Mouse (Mus musculus) gastrocnemius, adult 2 months (tissue): ENCODE measurements around the gene Tbc1d4. TPM values are rescaled to one million over a fixed set of nuclear protein-coding genes. Genes with fewer than 3 reads are reported as not detected.
A peak's percentile ranks its signal among the peaks of the same experiment; 100 is the strongest.

Experiments used
- DNase-seq: peaks from one replicate; pipeline ENCODE4 v3.0.0; 2022
- H3K27ac ChIP-seq: fragments of 200-600 bp; 2 replicates; pipeline ENCODE4 v1.8.1; 2022; ENCODE audit warnings: mild to moderate bottlenecking
- H3K4me3 ChIP-seq: fragments of 200-600 bp; 2 replicates; pipeline ENCODE4 v1.8.1; 2022; ENCODE audit warnings: mild to moderate bottlenecking, moderate library complexity
- CTCF ChIP-seq: fragments of 200-600 bp; IDR thresholded peaks from 2 replicates; pipeline ENCODE4 v1.8.1; 2022; ENCODE audit warnings: antibody characterized with exemption, mild to moderate bottlenecking, moderate library complexity
- intact Hi-C: fragments of 180-260 bp; cut with DNase I; formaldehyde crosslinking; loops from one replicate; pipeline ENCODE4 v1.15.1; 2025
- total RNA-seq, 2 experiments: library from RNA; stranded (reverse); gene quantifications; 2 replicates each; pipeline ENCODE4 v1.2.3; 2021

Gene Tbc1d4
- total RNA-seq, 2 experiments from 2014 or later = 28.8 to 62.9 TPM

- no peak overlapping the region for H3K4me3 ChIP-seq
- no peak for TF ChIP-seq CTCF
- no peak for DNase-seq
- intact Hi-C loops = no loop called here
- H3K27ac ChIP-seq = no peak overlapping the region
Measured at GRCm38 (mm10) chr14:101514557-101514971, 94.4 kb downstream of the Tbc1d4 start.

DNA sequence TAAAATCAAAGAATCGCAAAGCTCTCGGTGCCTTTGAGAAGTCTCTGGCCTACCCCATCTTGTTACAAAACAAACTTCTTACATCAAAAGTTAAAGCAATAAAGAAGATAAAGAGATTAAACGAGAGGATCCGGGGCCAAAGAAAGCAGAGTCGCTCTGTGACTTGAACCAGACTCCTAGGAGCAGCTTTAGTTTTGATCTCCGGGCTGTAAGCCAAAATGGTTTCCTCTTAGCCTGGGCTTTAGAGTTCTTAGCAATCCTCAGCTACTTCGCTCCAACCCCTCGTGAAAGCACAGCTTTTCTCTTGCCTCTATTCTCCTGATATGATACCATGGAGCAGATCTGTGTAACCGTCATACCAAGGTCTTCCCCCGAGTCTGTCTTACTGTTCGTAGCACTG is 95.8 kb downstream of the Tbc1d4 start:
- Histone ChIP-seq H3K27ac (no peak overlapping the region), H3K4me3 (no peak overlapping the region)
- intact Hi-C loops = no loop called here
- no peak for TF ChIP-seq CTCF
- DNase-seq = no peak

DNA sequence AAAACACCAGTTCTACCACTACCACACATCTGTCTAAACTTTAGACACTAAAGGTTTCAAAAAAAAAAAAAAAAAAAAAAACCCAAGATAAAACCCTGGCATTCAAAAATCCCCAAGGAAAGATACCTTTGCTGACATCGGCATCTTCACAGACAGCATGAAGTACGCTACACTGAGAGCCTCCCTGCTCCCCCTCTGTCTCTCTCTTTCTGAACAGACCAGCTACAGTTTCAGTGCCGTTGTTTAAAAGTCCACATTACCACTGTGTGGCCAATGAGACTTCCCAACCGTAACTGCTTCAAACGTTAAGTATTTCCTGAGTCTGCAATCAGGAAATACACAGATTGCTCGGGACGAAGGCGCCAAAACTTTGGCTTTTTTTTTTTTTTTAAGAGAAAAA is 97.6 kb downstream of the Tbc1d4 start:
- Histone ChIP-seq H3K27ac (no peak overlapping the region), H3K4me3 (no peak overlapping the region)
- DNase-seq = no peak
- no peak for TF ChIP-seq CTCF
- intact Hi-C loops = no loop called here

DNA sequence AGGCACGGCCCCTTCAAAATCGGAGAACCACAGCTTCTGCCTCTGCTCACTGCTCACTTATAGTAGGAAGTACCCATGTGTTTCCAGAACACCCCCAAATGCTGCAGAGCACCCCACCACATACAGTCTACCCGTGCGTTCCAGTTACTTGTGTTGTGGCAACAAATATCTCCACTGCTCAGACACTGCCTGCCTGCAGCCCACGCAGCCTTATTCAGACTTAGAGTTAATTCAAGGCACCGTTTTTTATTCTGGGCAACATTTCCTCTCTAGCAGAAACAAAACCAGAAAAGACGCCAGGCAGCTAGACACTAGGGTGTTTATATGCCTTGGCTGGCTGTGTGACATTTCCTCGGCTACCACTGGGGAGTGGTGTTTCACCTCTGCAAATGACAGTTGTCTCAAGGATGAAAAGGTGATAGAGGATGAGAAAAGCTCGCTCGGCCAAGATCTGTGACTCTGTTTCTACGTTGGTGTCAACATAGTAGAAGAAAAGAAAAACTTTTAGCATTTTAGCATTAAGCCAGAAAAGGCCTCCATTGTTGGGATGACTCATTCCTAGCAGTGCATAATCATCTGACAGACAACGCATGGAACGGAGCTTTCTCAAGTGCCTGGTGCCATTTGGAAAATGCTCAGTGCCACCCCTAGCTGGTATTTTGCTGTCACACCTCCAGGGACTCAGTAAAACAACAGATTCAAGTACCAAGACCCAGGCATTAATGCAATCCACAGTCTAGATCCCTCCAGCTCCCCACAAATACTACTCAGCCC is 98.3 kb downstream of the Tbc1d4 start:
- intact Hi-C loops = no loop called here
- no peak for DNase-seq
- no peak overlapping the region for H3K4me3 ChIP-seq
- peak; percentile 27 for TF ChIP-seq CTCF
- no peak overlapping the region for H3K27ac ChIP-seq

DNA sequence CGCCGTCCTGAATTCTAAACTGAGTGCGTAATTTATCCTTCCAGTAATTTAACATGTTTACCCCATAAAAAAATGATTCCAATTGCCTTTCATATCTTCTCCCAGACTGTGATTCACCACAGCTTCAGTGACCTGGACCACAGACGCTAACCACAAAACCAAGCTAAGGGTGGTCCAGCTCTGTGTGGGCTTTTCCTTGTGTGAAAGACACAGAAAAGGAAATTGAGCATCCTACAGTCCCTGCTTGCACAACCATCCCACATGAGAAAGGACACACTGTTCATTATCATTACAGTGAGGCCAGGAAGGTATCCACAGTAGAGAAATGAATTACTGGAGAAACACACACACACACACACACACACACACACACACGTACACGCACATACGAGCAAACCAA is 99.2 kb downstream of the Tbc1d4 start:
- no peak for DNase-seq
- intact Hi-C loops = no loop called here
- Histone ChIP-seq H3K4me3 (no peak overlapping the region), H3K27ac (no peak overlapping the region)
- no peak for TF ChIP-seq CTCF

DNA sequence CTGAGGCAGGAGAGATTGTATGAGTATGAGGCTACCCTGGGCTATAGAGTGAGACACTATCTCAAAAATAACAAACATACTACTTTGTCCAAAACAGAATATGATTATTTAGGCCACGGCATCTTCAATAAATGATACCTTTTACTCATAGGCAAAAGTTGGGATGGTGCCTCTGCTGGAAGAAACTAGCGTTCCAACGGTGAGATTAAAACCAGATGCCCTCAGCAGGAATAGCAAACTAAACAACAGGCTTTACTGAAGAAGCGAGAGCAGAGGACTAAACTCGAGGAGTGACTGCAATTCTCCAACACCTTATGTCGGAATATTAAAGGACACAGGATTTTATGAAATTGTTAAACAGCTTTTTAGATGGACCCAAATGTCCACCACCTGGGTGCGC is 101.0 kb downstream of the Tbc1d4 start:
- intact Hi-C loops = no loop called here
- no peak for TF ChIP-seq CTCF
- H3K4me3 ChIP-seq = no peak overlapping the region
- DNase-seq = no peak
- H3K27ac ChIP-seq = no peak overlapping the region

DNA sequence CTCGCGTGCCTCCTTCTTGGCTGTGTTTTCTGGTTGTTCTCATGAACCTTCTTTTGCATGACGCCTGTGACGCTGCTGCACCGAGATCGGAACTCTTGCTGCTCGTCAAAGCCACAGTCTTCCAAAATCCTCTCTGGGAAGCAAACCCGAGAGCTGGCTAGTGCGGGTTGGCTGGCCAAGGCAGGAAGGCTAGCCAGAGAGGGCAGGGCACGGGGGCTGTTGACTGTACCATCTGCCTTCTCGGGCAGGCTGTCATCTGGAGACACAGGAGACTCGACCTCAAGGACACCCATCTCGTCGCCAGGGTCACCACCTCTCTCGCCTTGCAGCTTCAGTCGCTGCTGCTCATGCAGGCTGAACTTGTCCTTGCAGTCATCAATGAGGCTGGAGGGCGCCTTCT is 101.8 kb downstream of the Tbc1d4 start:
- DNase-seq = peak; percentile 32

GRCm38 (mm10) chr14:101505805-101506204 is 103.2 kb downstream of the Tbc1d4 start:
- TF ChIP-seq CTCF = no peak
- DNase-seq = no peak
- no peak overlapping the region for H3K27ac ChIP-seq
- no peak overlapping the region for H3K4me3 ChIP-seq
- intact Hi-C loops = no loop called here

More for the DNA sequence above, 101.8 kb downstream of the Tbc1d4 start:
- H3K27ac ChIP-seq = no peak overlapping the region
- no peak overlapping the region for H3K4me3 ChIP-seq
- no peak for TF ChIP-seq CTCF
- intact Hi-C loops = no loop called here

DNA sequence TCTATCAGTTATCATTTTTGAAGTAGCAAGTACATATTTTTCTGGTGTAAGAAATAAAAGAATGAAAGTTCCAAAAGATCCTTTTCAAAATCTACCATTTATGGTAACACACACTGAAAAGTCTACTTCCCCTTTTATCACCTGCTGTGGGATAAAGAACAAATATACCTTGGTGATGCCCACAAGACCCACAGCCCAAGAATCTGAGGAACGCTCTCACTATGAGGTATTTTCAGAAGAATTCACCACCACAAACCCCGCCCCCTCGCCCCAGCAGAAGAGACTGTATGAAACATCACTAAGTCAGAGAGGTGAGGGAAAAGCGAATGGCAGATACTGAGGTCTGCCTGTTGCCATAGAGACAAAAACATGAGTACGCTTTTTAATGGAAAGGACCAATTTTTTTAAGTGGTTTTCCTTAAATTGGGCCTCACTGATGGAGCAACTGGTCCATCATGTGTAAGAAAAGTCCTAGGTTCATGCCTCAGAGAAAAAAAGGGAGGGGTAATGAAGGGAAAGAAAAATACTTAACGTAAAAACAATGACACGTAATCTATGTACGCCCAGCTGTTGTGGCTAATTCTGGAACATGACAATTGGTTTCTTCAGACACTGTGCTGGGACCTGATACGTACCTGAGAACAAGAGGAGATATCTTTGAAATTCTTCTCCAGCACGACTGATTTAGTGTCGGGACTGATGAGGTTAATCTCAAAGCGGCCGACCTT is 104.4 kb downstream of the Tbc1d4 start:
- TF ChIP-seq CTCF = no peak
- intact Hi-C loops = no loop called here
- no peak for DNase-seq
- H3K4me3 ChIP-seq = no peak overlapping the region
- no peak overlapping the region for H3K27ac ChIP-seq

GRCm38 (mm10) chr14:101503168-101503961 is 105.6 kb downstream of the Tbc1d4 start:
- no peak for DNase-seq
- no peak for TF ChIP-seq CTCF
- Histone ChIP-seq H3K4me3 (no peak overlapping the region), H3K27ac (no peak overlapping the region)
- intact Hi-C loops = no loop called here

GRCm38 (mm10) chr14:101501868-101502267 is 107.1 kb downstream of the Tbc1d4 start:
- no peak for DNase-seq
- intact Hi-C loops = no loop called here
- no peak for TF ChIP-seq CTCF
- Histone ChIP-seq H3K27ac (no peak overlapping the region), H3K4me3 (no peak overlapping the region)

GRCm38 (mm10) chr14:101501452-101501851 is 107.5 kb downstream of the Tbc1d4 start:
- no peak overlapping the region for H3K4me3 ChIP-seq
- intact Hi-C loops = no loop called here
- no peak for TF ChIP-seq CTCF
- DNase-seq = no peak
- H3K27ac ChIP-seq = no peak overlapping the region

- TF ChIP-seq CTCF = no peak
- Histone ChIP-seq H3K27ac (no peak overlapping the region), H3K4me3 (no peak overlapping the region)
- intact Hi-C loops = no loop called here
- no peak for DNase-seq
Measured at GRCm38 (mm10) chr14:101500826-101501225, 108.2 kb downstream of the Tbc1d4 start.
